Mouse (Mus musculus): ENCODE results near the gene Gm21834.

Gm21834 gene

DNA sequence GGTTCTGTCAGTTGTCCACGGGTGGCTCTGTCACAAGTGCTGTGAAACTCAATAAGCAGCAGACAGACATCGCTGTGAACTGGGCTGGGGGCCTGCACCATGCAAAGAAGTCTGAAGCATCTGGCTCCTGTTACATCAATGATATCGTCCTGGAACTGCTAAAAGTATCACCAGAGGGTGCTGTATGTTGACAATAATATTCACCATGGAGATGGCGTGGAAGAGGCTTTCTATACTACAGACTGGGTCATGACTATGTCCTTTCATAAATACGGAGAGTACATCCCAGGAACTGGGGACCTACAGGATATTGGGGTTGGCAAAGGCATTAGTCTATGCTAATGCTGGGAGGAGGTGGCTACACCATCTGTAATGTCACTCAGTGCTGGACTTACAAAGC, at the start of gene Gm21834:
Gene Gm21834 (minus strand): TSS at position 101 of the 400 bp plus-strand sequence.
- no peak for DNase-seq (ENCODE audit: extremely low spot score, low spot score)

DNA sequence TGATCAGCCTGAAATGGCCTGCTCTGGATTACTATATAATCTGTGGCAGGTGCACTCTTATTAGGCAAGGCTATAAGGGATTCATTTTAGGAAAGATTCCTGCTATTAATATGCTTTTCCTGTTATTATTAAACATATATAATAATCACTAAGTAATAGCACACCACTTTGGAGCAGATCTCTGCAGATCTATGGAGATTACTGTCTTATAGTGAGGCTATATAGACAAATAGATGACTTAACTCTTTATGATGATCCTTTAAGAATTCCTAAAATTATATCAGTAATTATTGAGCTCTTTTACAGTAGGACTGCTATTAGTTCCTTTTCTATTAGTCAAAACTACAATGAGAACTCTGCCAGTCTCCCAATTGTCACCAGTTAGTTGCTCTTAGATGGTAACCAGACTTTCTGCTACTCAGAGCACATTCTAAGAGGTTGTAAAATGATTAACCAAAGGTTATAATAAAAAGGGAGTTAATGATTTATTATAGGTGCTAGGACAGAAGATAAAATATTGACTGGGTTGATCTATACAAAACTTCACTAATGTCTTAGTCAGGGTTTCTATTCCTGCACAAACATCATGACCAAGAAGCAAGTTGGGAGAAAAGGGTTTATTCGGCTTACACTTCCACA, 46.3 kb upstream of the Gm21834 start:
- DNase-seq (ENCODE audit: extremely low spot score, low spot score) = no peak

DNA sequence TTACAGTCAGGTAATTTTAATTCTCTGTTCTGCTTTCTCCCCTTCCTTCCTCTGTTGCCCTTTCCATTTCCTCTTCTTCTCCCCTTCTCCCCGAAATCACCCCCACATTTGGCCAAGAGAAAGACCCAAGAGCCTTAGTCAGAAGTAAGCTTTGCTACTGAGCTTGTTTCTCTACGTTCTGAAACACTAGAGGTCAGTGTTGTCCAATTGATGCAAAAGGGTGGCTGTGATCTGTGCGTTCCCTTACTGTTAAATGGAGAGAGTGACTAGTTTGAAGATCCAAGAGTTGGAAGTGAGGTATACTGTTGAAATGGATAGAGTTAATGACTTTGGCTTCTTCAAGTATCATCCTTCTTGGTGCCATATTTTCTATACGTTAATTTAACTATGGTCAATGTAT, 28.9 kb upstream of the Gm21834 start:
- no peak for DNase-seq (ENCODE audit: extremely low spot score, low spot score)

DNA sequence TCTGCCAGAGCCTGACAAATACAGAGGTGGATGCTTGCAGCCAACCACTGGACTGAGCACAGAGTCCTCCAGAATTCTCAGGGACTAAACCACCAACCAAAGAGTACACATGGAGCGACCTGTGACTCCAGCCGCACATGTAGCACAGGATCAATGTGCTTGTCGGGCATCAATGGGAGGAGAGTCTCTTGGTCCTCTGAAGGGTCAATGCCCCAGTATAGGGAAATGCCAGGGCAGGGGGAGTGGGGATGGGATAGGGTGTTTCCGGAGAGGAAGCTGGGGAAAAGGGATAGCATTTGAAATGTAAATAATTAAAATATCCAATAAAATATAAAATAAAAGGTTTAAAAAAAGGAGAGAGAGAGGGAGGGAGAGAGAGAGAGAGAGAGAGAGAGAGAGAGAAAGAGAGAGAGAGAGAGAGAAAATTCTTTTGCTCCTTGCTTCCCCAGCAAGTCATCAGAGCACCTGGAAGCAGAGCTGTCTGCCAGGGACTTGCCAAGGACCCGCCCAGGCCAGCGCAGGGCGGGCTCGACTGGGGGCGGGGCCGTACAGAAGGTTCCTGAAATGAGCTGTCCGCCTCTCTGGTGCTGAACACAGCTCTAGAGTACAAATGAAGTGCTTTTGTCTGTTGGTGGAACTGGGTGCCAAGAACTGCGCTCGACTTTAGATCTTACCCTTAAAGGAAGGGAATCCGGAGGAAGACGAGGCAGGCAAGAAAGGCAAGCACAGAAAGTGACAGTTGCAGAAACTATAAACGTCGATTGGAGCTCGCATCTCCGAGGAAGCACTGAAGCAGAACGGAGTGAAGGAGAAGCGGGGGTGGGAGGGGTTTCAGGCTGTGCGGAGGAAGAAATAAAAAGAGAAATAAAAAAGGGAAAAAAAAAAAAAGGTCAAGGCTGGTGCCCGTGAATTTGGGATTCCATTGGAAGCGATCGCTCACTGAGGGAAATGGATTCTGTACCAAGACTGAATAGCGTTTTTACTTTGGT, 26.9 kb upstream of the Gm21834 start, which contains the start of gene Cntnap5c:
Gene Cntnap5c (plus strand): TSS at position 949 of the 989 bp plus-strand sequence.
- DNase-seq (ENCODE audit: extremely low spot score, low spot score) = peak; percentile 67

DNA sequence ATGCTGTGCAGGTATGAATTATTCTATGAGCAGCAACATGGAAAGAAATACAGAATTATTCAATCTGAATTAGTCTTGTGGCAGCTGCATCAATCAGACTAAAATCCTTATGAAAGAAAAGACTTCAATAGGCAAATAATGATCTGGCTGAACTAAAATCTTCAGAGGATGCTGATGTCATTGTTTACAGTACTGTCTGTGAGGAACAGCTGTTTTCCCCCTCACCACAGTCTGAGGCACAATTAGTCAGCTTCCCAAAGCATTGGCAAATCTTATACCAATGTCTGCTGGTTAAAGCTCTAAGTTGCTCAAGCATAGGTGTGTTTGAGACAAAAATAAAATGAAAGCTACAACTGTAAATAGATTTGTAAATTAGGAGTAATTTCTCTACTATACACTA, 25.3 kb upstream of the Gm21834 start:
- no peak for DNase-seq (ENCODE audit: extremely low spot score, low spot score)

DNA sequence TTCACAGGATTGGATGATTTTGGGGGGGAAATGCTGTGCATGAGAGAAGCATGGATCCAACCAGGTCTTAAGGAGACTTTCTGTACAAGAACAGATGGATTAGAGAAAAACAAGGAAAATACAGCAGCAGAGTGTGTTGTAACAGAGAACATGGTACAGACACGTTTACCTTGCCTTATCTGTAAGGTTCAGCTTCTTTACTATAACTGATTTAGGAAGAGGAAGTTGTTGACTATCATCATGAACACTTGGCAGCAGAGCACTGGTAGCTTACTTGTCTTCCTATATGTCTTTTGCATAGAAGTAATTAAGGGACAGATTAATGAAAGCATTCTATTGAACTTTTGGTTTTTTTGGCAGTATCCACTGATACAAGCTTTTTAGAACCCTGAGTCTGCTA, 16.0 kb upstream of the Gm21834 start:
- DNase-seq (ENCODE audit: extremely low spot score, low spot score) = no peak

DNA sequence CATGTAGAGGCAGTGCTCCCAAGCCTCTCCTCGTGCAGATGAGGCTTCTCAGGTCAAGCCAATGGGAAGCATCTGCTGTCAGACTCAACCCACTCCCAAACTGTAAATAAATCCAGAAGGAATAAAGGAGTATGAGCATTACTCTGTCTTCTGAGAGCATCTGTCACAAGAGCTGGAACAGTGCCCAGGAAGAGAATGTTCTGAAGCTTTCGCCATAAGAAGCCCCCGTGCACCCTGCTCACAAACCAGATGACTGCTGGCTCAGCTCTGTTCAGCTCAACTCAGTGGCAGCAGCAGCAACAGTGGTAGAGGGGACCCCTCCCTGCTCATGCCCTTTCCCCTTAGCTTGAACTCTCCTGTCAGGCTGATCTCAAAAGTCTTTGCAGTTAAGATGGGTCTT, 47.2 kb downstream of the Gm21834 start:
- DNase-seq (ENCODE audit: extremely low spot score, low spot score) = no peak

All from neural tube, embryonic 10.5 days (tissue).